8 mouse cellular contexts compared by ENCODE assay signal in the genomic region with DNA sequence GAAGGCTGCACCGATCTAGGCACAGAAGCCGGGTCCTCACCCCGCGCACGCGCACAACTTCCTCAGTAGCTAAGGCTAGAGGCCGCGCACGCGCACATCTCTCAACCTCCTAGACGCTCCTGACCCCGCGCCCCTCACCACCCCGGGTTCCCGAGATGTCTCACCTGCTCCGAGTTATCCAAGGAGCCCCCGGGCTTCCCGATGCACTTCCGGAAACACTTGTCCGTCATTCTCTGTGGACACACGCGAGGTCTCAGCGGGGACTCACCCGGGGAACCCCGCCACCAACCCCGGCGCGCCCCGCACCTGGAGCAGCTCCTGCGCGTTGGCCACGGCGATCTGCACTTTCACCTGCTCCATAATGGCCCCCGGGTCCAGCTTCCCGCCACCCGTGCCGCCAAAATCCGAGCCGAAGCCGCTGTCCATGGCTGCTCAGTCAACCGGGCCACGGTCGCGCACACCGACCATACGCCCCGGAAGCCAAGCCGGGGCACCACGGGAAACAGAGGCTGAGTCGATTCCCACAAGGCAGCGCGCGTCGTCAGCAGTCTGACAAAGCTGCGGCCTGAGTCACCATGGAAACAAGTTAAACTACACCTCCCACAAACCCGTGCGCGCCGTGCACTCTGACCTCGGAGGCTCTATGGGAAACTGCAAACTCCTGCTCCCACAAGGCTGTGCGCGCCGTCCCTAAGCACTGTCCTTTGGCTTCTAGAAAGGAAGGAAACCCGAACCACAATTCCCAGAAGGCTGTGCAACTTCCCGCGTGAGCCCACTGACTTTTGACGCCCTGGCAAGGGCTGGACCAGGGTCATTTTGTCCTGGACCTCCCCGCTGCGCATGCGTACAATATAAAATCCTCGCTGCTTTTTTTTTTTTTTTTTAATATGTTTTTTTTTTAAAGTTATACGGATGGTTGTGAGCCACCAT. TPM values are rescaled to one million over a fixed set of nuclear protein-coding genes. Genes with fewer than 3 reads are reported as not detected.
A peak's percentile ranks its signal among the peaks of the same experiment; 100 is the strongest.
DNase-seq lines count a peak whose midpoint lies in the region; ATAC-seq and TF ChIP-seq lines count a peak whose summit lies in the region.

A gene (minus strand): TSS at position 652 of the 930 bp plus-strand sequence.

- no peak for TF ChIP-seq CTCF in E14TG2a.4 (conservative IDR thresholded peaks at IDR 0.05; ENCODE audit: low read length)
- no peak for TF ChIP-seq CTCF in heart, postnatal 0 days (IDR thresholded peaks at IDR 0.05; ENCODE audit: low read depth)
- TF ChIP-seq CTCF in testis, adult 2 months (IDR thresholded peaks at IDR 0.05; ENCODE audit: control insufficient read depth, insufficient read depth, insufficient replicate concordance, low read depth, low read length), result no peak

- under 1% methylated on average over 72 of the region's 72 CpGs for WGBS in forebrain, embryonic 12.5 days
- under 1% methylated on average over 72 of the region's 72 CpGs for WGBS in heart, postnatal 0 days
- WGBS in liver, embryonic 16.5 days (ENCODE audit: insufficient replicate concordance), result under 1% methylated on average over 72 of the region's 72 CpGs
- WGBS in neural tube, embryonic 13.5 days, result under 1% methylated on average over 72 of the region's 72 CpGs

- H3K36me3 ChIP-seq in E14TG2a.4 (ENCODE audit: insufficient read depth, low read length), result peaks cover 67% of the 10 kb centered on the region
- H3K36me3 ChIP-seq in forebrain, embryonic 12.5 days (replicated peaks), result peaks cover 51% of the 10 kb centered on the region
- H3K36me3 ChIP-seq in heart, postnatal 0 days (replicated peaks; ENCODE audit: control insufficient read depth, insufficient read depth, low read length), result peaks cover 33% of the 10 kb centered on the region
- peaks cover 7% of the 10 kb centered on the region for H3K36me3 ChIP-seq in liver, embryonic 16.5 days (ENCODE audit: control insufficient read depth, insufficient read depth)
- H3K36me3 ChIP-seq in neural tube, embryonic 13.5 days, result peaks cover 54% of the 10 kb centered on the region
- no peaks in the 10 kb centered on the region for H3K36me3 ChIP-seq in testis, adult 2 months (ENCODE audit: control insufficient read depth, insufficient read depth, low read length)

- peak; percentile 95 for ATAC-seq in forebrain, embryonic 12.5 days (ENCODE audit: low FRiP score)
- ATAC-seq in heart, postnatal 0 days (ENCODE audit: insufficient read depth, low read depth), result peak; percentile 97
- peak; percentile 95 for ATAC-seq in liver, embryonic 16.5 days (ENCODE audit: low read depth)
- ATAC-seq in neural tube, embryonic 13.5 days (ENCODE audit: low read depth), result peak; percentile 95

- H3K27ac ChIP-seq in forebrain, embryonic 12.5 days, result peak within 1 kb of the TSS; percentile 86
- peak within 1 kb of the TSS; percentile 64 for H3K27ac ChIP-seq in heart, postnatal 0 days (ENCODE audit: low read depth)
- peak within 1 kb of the TSS; percentile 79 for H3K27ac ChIP-seq in liver, embryonic 16.5 days (ENCODE audit: low read length)
- H3K27ac ChIP-seq in neural tube, embryonic 13.5 days (replicated peaks), result peak within 1 kb of the TSS; percentile 94
- peak within 1 kb of the TSS; percentile 52 for H3K27ac ChIP-seq in testis, adult 2 months (ENCODE audit: control insufficient read depth, insufficient read depth, low read depth, low read length)

- H3K9ac ChIP-seq in forebrain, embryonic 12.5 days, result peak within 1 kb of the TSS; percentile 76
- peak within 1 kb of the TSS; percentile 75 for H3K9ac ChIP-seq in heart, postnatal 0 days (replicated peaks; ENCODE audit: low read depth, low read length)
- H3K9ac ChIP-seq in liver, embryonic 16.5 days (ENCODE audit: low read depth, low read length), result peak within 1 kb of the TSS; percentile 78
- peak within 1 kb of the TSS; percentile 91 for H3K9ac ChIP-seq in neural tube, embryonic 13.5 days

- no peaks in the 10 kb centered on the region for H3K9me3 ChIP-seq in E14TG2a.4 (ENCODE audit: low read length)
- H3K9me3 ChIP-seq in forebrain, embryonic 12.5 days, result no peaks in the 10 kb centered on the region
- H3K9me3 ChIP-seq in heart, postnatal 0 days (replicated peaks; ENCODE audit: control insufficient read depth, low read length), result no peaks in the 10 kb centered on the region
- H3K9me3 ChIP-seq in liver, embryonic 16.5 days (replicated peaks; ENCODE audit: control insufficient read depth, low read length), result no peaks in the 10 kb centered on the region
- no peaks in the 10 kb centered on the region for H3K9me3 ChIP-seq in neural tube, embryonic 13.5 days

- peak within 1 kb of the TSS; percentile 98 for H3K4me3 ChIP-seq in E14TG2a.4 (replicated peaks; ENCODE audit: low read length)
- H3K4me3 ChIP-seq in forebrain, embryonic 12.5 days (replicated peaks), result peak within 1 kb of the TSS; percentile 84
- peak within 1 kb of the TSS; percentile 90 for H3K4me3 ChIP-seq in heart, postnatal 0 days (ENCODE audit: low read depth, low read length)
- H3K4me3 ChIP-seq in liver, embryonic 16.5 days (ENCODE audit: low read depth, low read length), result peak within 1 kb of the TSS; percentile 82
- peak within 1 kb of the TSS; percentile 92 for H3K4me3 ChIP-seq in neural tube, embryonic 13.5 days
- H3K4me3 ChIP-seq in testis, adult 2 months (ENCODE audit: control insufficient read depth, low read depth, low read length), result peak within 1 kb of the TSS; percentile 82

- peak; percentile 99 for DNase-seq in c-Kit-positive CD71-positive TER-119-positive erythroid progenitor cells, embryonic 14.5 days (ENCODE audit: low spot score)
- DNase-seq in heart, postnatal 0 days (ENCODE audit: low spot score), result peak; percentile 100
- DNase-seq in kidney, postnatal 4 days, result peak; percentile 98 to 99

- peak; percentile 82; the same call in 1 of the 2 replicates for TF ChIP-seq POLR2A in testis, adult 2 months (IDR thresholded peaks at IDR 0.05; ENCODE audit: control insufficient read depth, low read depth, low read length)

- H3K27me3 ChIP-seq in E14TG2a.4 (ENCODE audit: insufficient read depth, low read length), result no peaks in the 10 kb centered on the region
- no peaks in the 10 kb centered on the region for H3K27me3 ChIP-seq in forebrain, embryonic 12.5 days
- H3K27me3 ChIP-seq in heart, postnatal 0 days (ENCODE audit: control insufficient read depth, insufficient read depth, low read length), result no peaks in the 10 kb centered on the region
- H3K27me3 ChIP-seq in liver, embryonic 16.5 days (ENCODE audit: control insufficient read depth, insufficient read depth, low read depth, low read length), result no peaks in the 10 kb centered on the region
- no peaks in the 10 kb centered on the region for H3K27me3 ChIP-seq in neural tube, embryonic 13.5 days
- no peaks in the 10 kb centered on the region for H3K27me3 ChIP-seq in testis, adult 2 months (ENCODE audit: control insufficient read depth, insufficient read depth, low read length)

- peak within 1 kb of the TSS; percentile 94 for H3K4me2 ChIP-seq in forebrain, embryonic 12.5 days
- H3K4me2 ChIP-seq in heart, postnatal 0 days (ENCODE audit: low read depth, low read length), result peak within 1 kb of the TSS; percentile 66
- H3K4me2 ChIP-seq in liver, embryonic 16.5 days (ENCODE audit: low read depth, low read length), result peak within 1 kb of the TSS; percentile 97
- peak within 1 kb of the TSS; percentile 98 for H3K4me2 ChIP-seq in neural tube, embryonic 13.5 days

- TF ChIP-seq EP300 in heart, postnatal 0 days (IDR thresholded peaks at IDR 0.05; ENCODE audit: low read depth), result peak; percentile 93

- H3K4me1 ChIP-seq in E14TG2a.4 (replicated peaks; ENCODE audit: low read depth, low read length), result peaks cover 79% of the 10 kb centered on the region
- peaks cover 27% of the 10 kb centered on the region for H3K4me1 ChIP-seq in forebrain, embryonic 12.5 days
- H3K4me1 ChIP-seq in heart, postnatal 0 days (ENCODE audit: control insufficient read depth, insufficient read depth), result peaks cover 7% of the 10 kb centered on the region
- peaks cover 17% of the 10 kb centered on the region for H3K4me1 ChIP-seq in liver, embryonic 16.5 days (ENCODE audit: control insufficient read depth, low read depth, low read length)
- H3K4me1 ChIP-seq in neural tube, embryonic 13.5 days (replicated peaks), result peaks cover 30% of the 10 kb centered on the region
- peaks cover 34% of the 10 kb centered on the region for H3K4me1 ChIP-seq in testis, adult 2 months (ENCODE audit: control insufficient read depth, insufficient read depth, low read length)

RNA-seq across cellular contexts. Expression of the gene that starts here (rescaled TPM):
- 311 and 314 TPM in 2 replicates for polyA plus RNA-seq in forebrain, embryonic 12.5 days (2016; fragmentation: Nextera tagmentation; extraction: Ambion mirVana)
- total RNA-seq in heart, postnatal 0 days (2014; rRNA removed; ENCODE audit: low replicate concordance), result 163 and 256 TPM in 2 replicates
- polyA plus RNA-seq in heart, postnatal 0 days (2015; fragmentation: Nextera tagmentation; extraction: Ambion mirVana), result 355 and 386 TPM in 2 replicates
- polyA plus RNA-seq in liver, embryonic 16.5 days (2015; fragmentation: Nextera tagmentation; extraction: Ambion mirVana), result 151 and 160 TPM in 2 replicates
- polyA plus RNA-seq in neural tube, embryonic 13.5 days (2015; fragmentation: Nextera tagmentation; extraction: Ambion mirVana), result 328 and 331 TPM in 2 replicates
- 76.7 and 104 TPM in 2 replicates for polyA plus RNA-seq in testis, adult 2 months (2012; rRNA removed)

Comparison
In these comparisons a context has a peak if more than half of its experiments do, and no peak if none do; other contexts are left out.
1. Peak in every context shown above with its lines: DNase-seq, ATAC-seq, H3K4me3 ChIP-seq and H3K27ac ChIP-seq.